Mouse (Mus musculus): ENCODE measurements around the gene Casz1.

Casz1 gene

DNA sequence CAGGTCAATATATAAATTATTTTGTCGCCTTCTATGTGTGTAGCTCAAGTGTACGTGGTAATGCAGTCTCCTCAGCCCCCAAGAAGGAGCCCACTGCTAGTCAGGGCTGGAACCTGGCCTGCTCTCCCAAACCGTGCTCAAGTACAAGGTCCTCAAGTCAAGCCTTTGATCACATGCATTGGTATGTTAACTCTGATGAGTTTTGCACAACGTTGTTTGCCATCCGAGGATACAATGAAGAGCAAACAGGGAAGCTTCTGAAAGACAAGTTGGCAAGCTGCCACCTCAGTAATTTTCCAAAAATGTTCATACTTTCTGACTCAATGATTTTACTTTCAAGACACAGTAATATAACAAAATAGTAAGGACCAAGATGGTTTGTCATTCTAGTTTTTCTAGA lies 189.7 kb downstream of the Casz1 start:
- Histone ChIP-seq H3K27me3 (ENCODE audit: insufficient read depth, low read length) (no peaks in the 10 kb centered on the region), H3K4me1 (replicated peaks; ENCODE audit: low read depth, low read length) (peaks cover 15% of the 10 kb centered on the region; the same call in 1 of the 2 replicates), H3K36me3 (ENCODE audit: insufficient read depth, low read length) (peaks cover 14% of the 10 kb centered on the region), H3K9me3 (ENCODE audit: low read length) (no peaks in the 10 kb centered on the region), H3K4me3 (replicated peaks; ENCODE audit: low read length) (no peak overlapping the region)
- no peak for TF ChIP-seq NANOG (IDR thresholded peaks at IDR 0.05; ENCODE audit: borderline replicate concordance, low read length)

DNA sequence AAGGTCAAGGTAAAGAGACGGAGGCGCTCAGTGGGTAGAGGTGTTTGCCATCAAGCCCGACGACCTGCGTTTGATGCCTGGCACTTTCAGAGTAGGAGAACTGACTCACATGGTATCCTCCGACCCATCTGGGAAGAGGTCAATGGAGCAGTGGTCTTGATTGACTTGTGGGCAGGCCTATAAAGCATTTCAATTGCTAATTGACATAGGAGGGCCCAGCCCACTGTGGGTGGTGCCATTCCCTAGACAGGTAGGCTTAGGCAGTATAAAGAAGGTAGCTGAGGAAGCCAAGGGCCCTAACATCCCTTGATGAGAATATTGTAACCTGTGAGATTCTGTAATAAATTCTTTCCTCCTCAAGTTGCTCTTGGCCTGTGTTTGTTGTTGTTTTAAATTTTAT lies 196.5 kb downstream of the Casz1 start:
- Histone ChIP-seq H3K4me1 (replicated peaks; ENCODE audit: low read depth, low read length) (no peaks in the 10 kb centered on the region), H3K36me3 (ENCODE audit: insufficient read depth, low read length) (peaks cover 10% of the 10 kb centered on the region; the same call in 1 of the 2 replicates), H3K9me3 (ENCODE audit: low read length) (no peaks in the 10 kb centered on the region), H3K27me3 (ENCODE audit: insufficient read depth, low read length) (no peaks in the 10 kb centered on the region), H3K4me3 (replicated peaks; ENCODE audit: low read length) (no peak overlapping the region)
- TF ChIP-seq CTCF (conservative IDR thresholded peaks at IDR 0.05; ENCODE audit: low read length) (no peak), NANOG (IDR thresholded peaks at IDR 0.05; ENCODE audit: borderline replicate concordance, low read length) (no peak), POU5F1 (IDR thresholded peaks at IDR 0.05; ENCODE audit: borderline replicate concordance, low read length) (no peak)

DNA sequence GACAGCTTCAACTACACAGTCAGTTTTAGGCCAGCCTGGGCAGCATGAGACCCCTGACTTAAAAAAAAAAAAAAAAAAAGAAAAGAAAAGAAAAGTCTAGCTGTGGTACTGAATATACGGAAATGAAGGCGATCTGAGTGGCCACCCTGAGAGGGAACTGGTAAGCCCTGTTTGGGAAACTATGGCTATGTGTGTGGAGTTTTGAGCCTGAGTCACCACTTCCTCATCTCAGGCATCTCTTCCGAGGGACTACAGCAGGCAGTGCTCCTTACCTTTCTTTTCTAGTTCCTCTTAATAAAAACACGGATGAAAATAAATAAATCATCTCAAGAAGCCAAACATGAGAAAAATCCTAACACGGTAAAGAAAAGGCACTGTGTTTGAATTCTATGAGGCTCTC lies 197.3 kb downstream of the Casz1 start:
- TF ChIP-seq NANOG (IDR thresholded peaks at IDR 0.05; ENCODE audit: borderline replicate concordance, low read length) (no peak), CTCF (conservative IDR thresholded peaks at IDR 0.05; ENCODE audit: low read length) (no peak), POU5F1 (IDR thresholded peaks at IDR 0.05; ENCODE audit: borderline replicate concordance, low read length) (no peak)
- Histone ChIP-seq H3K36me3 (ENCODE audit: insufficient read depth, low read length) (peaks cover 10% of the 10 kb centered on the region; the same call in 1 of the 2 replicates), H3K4me3 (replicated peaks; ENCODE audit: low read length) (no peak overlapping the region), H3K9me3 (ENCODE audit: low read length) (peaks cover 5% of the 10 kb centered on the region), H3K27me3 (ENCODE audit: insufficient read depth, low read length) (no peaks in the 10 kb centered on the region), H3K4me1 (replicated peaks; ENCODE audit: low read depth, low read length) (no peaks in the 10 kb centered on the region)

DNA sequence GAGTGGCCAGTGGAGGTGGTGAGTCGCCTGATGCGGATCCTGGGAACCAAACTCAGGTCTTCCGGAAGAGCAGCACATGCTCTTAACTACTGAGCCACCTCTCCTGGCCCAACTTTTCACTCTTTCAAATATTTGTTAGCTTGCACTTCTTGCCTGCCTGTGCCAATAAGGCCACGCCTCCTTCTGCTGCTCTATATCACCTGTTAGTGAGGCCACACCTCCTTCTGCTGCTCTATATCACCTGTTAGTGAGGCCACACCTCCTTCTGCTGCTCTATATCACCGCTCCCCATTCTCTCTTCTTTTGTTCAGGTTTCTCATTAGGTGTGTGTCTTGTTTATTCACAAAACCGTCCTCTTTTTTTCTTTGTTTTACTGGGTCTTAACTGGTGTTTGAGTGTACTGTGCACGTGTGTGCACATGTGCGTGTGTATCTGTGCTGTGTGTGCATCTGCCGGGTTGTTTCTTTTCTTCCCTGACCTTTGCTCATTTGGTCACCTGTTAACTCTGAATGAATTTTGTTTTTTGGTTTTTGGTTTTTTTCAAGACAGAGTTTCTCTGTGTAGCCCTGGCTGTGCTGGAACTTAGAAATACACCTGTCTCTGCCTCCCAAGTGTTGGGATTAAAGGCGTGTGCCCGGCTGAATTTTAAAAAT lies 198.3 kb downstream of the Casz1 start:
- no peaks in the 10 kb centered on the region for H3K27me3 ChIP-seq (ENCODE audit: insufficient read depth, low read length)
- peaks cover 5% of the 10 kb centered on the region for H3K9me3 ChIP-seq (ENCODE audit: low read length)
- peaks cover 10% of the 10 kb centered on the region; the same call in 1 of the 2 replicates for H3K36me3 ChIP-seq (ENCODE audit: insufficient read depth, low read length)
- no peaks in the 10 kb centered on the region for H3K4me1 ChIP-seq (replicated peaks; ENCODE audit: low read depth, low read length)
- no peak overlapping the region for H3K4me3 ChIP-seq (replicated peaks; ENCODE audit: low read length)
- TF ChIP-seq POU5F1 (IDR thresholded peaks at IDR 0.05; ENCODE audit: borderline replicate concordance, low read length) = no peak
- no peak for TF ChIP-seq NANOG (IDR thresholded peaks at IDR 0.05; ENCODE audit: borderline replicate concordance, low read length)
- no peak for TF ChIP-seq CTCF (conservative IDR thresholded peaks at IDR 0.05; ENCODE audit: low read length)

Measured in E14TG2a.4 (cell line).